Comparison of ENCODE assay signal across 26 mouse cellular contexts in genomic region chr16:87671336-87671735, GRCm38 (mm10). TPM values are rescaled to one million over a fixed set of nuclear protein-coding genes. Genes with fewer than 3 reads are reported as not detected.
DNase-seq lines count a peak whose midpoint lies in the region; ATAC-seq and TF ChIP-seq lines count a peak whose summit lies in the region.
"Had no signal": no experiment of that assay in that cellular context is flagged by ENCODE, and none has a peak within 500 bp of the region (broad histone marks: within the 10 kb centered on the region; RNA-seq: fewer than 3 reads in every experiment).

No protein-coding gene starts in this region.

- no peak overlapping the region for H3K4me3 ChIP-seq in heart, embryonic 12.5 days
- peak overlapping the region; percentile 17; the same call in 1 of the 2 replicates for H3K4me3 ChIP-seq in liver, adult 2 months (ENCODE audit: insufficient read depth, low read depth, low read length)
- no peak overlapping the region for H3K4me3 ChIP-seq in liver, embryonic 12.5 days
- H3K4me3 ChIP-seq in hindbrain, embryonic 14.5 days (replicated peaks; ENCODE audit: low read length), result no peak overlapping the region
- H3K4me3 ChIP-seq: erythroblast, embryonic 14.5 days; heart, embryonic 13.5 days; intestine, embryonic 15.5 days; limb, embryonic 13.5 days; liver, embryonic 13.5 days; midbrain, embryonic 15.5 days had no signal

- TF ChIP-seq CTCF in liver, adult 2 months (IDR thresholded peaks at IDR 0.05; ENCODE audit: low read depth, low read length), result no peak

- H3K9me3 ChIP-seq in heart, embryonic 12.5 days (replicated peaks), result no peaks in the 10 kb centered on the region
- no peaks in the 10 kb centered on the region for H3K9me3 ChIP-seq in liver, embryonic 12.5 days (replicated peaks)
- no peaks in the 10 kb centered on the region for H3K9me3 ChIP-seq in hindbrain, embryonic 14.5 days (ENCODE audit: control insufficient read depth, low read length)
- H3K9me3 ChIP-seq: heart, embryonic 13.5 days; intestine, embryonic 15.5 days; limb, embryonic 13.5 days; liver, embryonic 13.5 days; midbrain, embryonic 15.5 days had no signal

- 71% methylated on average over 12 of the region's 12 CpGs for WGBS in heart, embryonic 12.5 days
- 70% methylated on average over 12 of the region's 12 CpGs for WGBS in liver, adult 2 months
- WGBS in liver, embryonic 12.5 days (ENCODE audit: insufficient replicate concordance), result 55% methylated on average over 12 of the region's 12 CpGs
- 80% methylated on average over 12 of the region's 12 CpGs for WGBS in hindbrain, embryonic 14.5 days

- no peaks in the 10 kb centered on the region for H3K27me3 ChIP-seq in heart, embryonic 12.5 days (replicated peaks)
- no peaks in the 10 kb centered on the region for H3K27me3 ChIP-seq in liver, adult 2 months (ENCODE audit: control insufficient read depth, insufficient read depth, low read length)
- no peaks in the 10 kb centered on the region for H3K27me3 ChIP-seq in liver, embryonic 12.5 days (replicated peaks)
- H3K27me3 ChIP-seq in hindbrain, embryonic 14.5 days (ENCODE audit: control insufficient read depth, insufficient read depth, low read length), result no peaks in the 10 kb centered on the region
- H3K27me3 ChIP-seq: CH12.LX; heart, embryonic 13.5 days; intestine, embryonic 15.5 days; limb, embryonic 13.5 days; liver, embryonic 13.5 days; midbrain, embryonic 15.5 days had no signal

- no peak for ATAC-seq in heart, embryonic 12.5 days (ENCODE audit: insufficient number of reproducible peaks, low FRiP score)
- ATAC-seq in liver, embryonic 12.5 days, result no peak
- ATAC-seq in hindbrain, embryonic 14.5 days (ENCODE audit: low FRiP score), result no peak
- ATAC-seq: activated CD4-positive, CD25-positive, alpha-beta regulatory T cell, adult 4 months; forebrain, embryonic 16.5 days; midbrain, embryonic 15.5 days had no signal

- peak; percentile 37 for DNase-seq in adrenal gland, adult 2 months
- no peak for DNase-seq in adrenal gland, adult 18-20 months (ENCODE audit: low spot score in 2 of 2)
- peak; percentile 92 for DNase-seq in heart, adult 11 months
- peak; percentile 49 for DNase-seq in liver, adult 2 months (ENCODE audit: extremely low read depth, low read depth, low spot score)
- no peak for DNase-seq in hindbrain, embryonic 14.5 days (ENCODE audit: low spot score)
- DNase-seq: cerebellum, adult 11-12 months; cerebellum, adult 9-11 months; gastrocnemius, postnatal 10 days; liver, embryonic 13.5 days; lung, adult 18-20 months; lung, postnatal 10 days; right cerebral cortex, adult 18-20 months; spleen, adult 18-20 months; thymus, postnatal 14 days had no signal

- no peaks in the 10 kb centered on the region for H3K79me2 ChIP-seq in liver, adult 2 months (ENCODE audit: control insufficient read depth, insufficient read depth, low read length)

- H3K27ac ChIP-seq in heart, embryonic 12.5 days (ENCODE audit: poor library complexity, severe bottlenecking), result no peak overlapping the region
- no peak overlapping the region for H3K27ac ChIP-seq in liver, adult 2 months (replicated peaks; ENCODE audit: insufficient read depth, low read depth, low read length)
- no peak overlapping the region for H3K27ac ChIP-seq in liver, embryonic 12.5 days
- no peak overlapping the region for H3K27ac ChIP-seq in hindbrain, embryonic 14.5 days
- H3K27ac ChIP-seq: heart, embryonic 13.5 days; hindbrain, postnatal 0 days; intestine, embryonic 15.5 days; limb, embryonic 13.5 days; liver, embryonic 13.5 days; macrophage; midbrain, embryonic 15.5 days had no signal

- H3K36me3 ChIP-seq in heart, embryonic 12.5 days, result no peaks in the 10 kb centered on the region
- no peaks in the 10 kb centered on the region for H3K36me3 ChIP-seq in liver, adult 2 months (ENCODE audit: control insufficient read depth, insufficient read depth, low read length)
- H3K36me3 ChIP-seq in liver, embryonic 12.5 days, result no peaks in the 10 kb centered on the region
- H3K36me3 ChIP-seq in hindbrain, embryonic 14.5 days (replicated peaks; ENCODE audit: control insufficient read depth, insufficient read depth), result no peaks in the 10 kb centered on the region
- H3K36me3 ChIP-seq: heart, embryonic 13.5 days; intestine, embryonic 15.5 days; limb, embryonic 13.5 days; liver, embryonic 13.5 days; midbrain, embryonic 15.5 days had no signal

- no peak overlapping the region for H3K4me2 ChIP-seq in heart, embryonic 12.5 days
- H3K4me2 ChIP-seq in liver, embryonic 12.5 days, result no peak overlapping the region
- no peak overlapping the region for H3K4me2 ChIP-seq in hindbrain, embryonic 14.5 days (replicated peaks)
- H3K4me2 ChIP-seq: heart, embryonic 13.5 days; intestine, embryonic 15.5 days; limb, embryonic 13.5 days; liver, embryonic 13.5 days; midbrain, embryonic 15.5 days had no signal

- peaks cover 9% of the 10 kb centered on the region for H3K4me1 ChIP-seq in heart, embryonic 12.5 days (replicated peaks)
- no peaks in the 10 kb centered on the region; the same call in 1 of the 2 replicates for H3K4me1 ChIP-seq in liver, adult 2 months (ENCODE audit: control insufficient read depth, insufficient read depth, low read length)
- H3K4me1 ChIP-seq in liver, embryonic 12.5 days, result peaks cover 4% of the 10 kb centered on the region; the same call in 1 of the 2 replicates
- no peaks in the 10 kb centered on the region for H3K4me1 ChIP-seq in hindbrain, embryonic 14.5 days (replicated peaks; ENCODE audit: control insufficient read depth, insufficient read depth, low read length)
- H3K4me1 ChIP-seq: intestine, embryonic 15.5 days; limb, embryonic 13.5 days; liver, embryonic 13.5 days; midbrain, embryonic 15.5 days had no signal

- H3K9ac ChIP-seq in heart, embryonic 12.5 days, result no peak overlapping the region
- H3K9ac ChIP-seq in liver, adult 2 months (ENCODE audit: low read depth, low read length), result no peak overlapping the region
- no peak overlapping the region for H3K9ac ChIP-seq in liver, embryonic 12.5 days
- no peak overlapping the region for H3K9ac ChIP-seq in hindbrain, embryonic 14.5 days
- H3K9ac ChIP-seq: heart, embryonic 13.5 days; intestine, embryonic 15.5 days; limb, embryonic 13.5 days; liver, embryonic 13.5 days; midbrain, embryonic 15.5 days had no signal

- TF ChIP-seq POLR2A in liver, adult 2 months (IDR thresholded peaks at IDR 0.05; ENCODE audit: extremely low read depth, insufficient read depth, low read length), result no peak

RNA-seq across cellular contexts. Expression of gene Bach1, which starts 27.4 kb away (rescaled TPM):
- 10 to 100 TPM; 14.3 to 25.7 TPM for total RNA-seq in adrenal gland, adult 2 months (2021)
- polyA plus RNA-seq in adrenal gland, adult 2 months (2012; rRNA removed), result 4.2 and 5.6 TPM in 2 replicates
- 10 to 100 TPM; 16.5 to 22.3 TPM for total RNA-seq in adrenal gland, adult 18-20 months (2021)
- 9.6 and 11.6 TPM in 2 replicates for polyA plus RNA-seq in heart, embryonic 12.5 days (2016; fragmentation: Nextera tagmentation; extraction: Ambion mirVana)
- 28.9 and 34.8 TPM in 2 replicates for total RNA-seq in liver, adult 2 months (2014; rRNA removed)
- polyA plus RNA-seq in liver, adult 2 months (2012; rRNA removed), result 6.3 and 8.2 TPM in 2 replicates
- polyA plus RNA-seq in liver, embryonic 12.5 days (2016; fragmentation: Nextera tagmentation; extraction: Ambion mirVana), result 8.8 and 10.6 TPM in 2 replicates
- 18.8 and 19.9 TPM in 2 replicates for polyA plus RNA-seq in hindbrain, embryonic 14.5 days (2014; fragmentation: Nextera tagmentation; extraction: Ambion mirVana)

Comparison
In these comparisons a context has a peak if more than half of its experiments do, and no peak if none do; other contexts are left out.
1. DNase-seq: peak in adrenal gland, adult 2 months (single experiment), heart, adult 11 months (single experiment) and liver, adult 2 months (single experiment); none in adrenal gland, adult 18-20 months (0 of 2) and hindbrain, embryonic 14.5 days (single experiment).